Mouse (Mus musculus) midbrain, embryonic 15.5 days (tissue): ENCODE measurements around the gene Mrm3. TPM values are rescaled to one million over a fixed set of nuclear protein-coding genes. Genes with fewer than 3 reads are reported as not detected.
A peak's percentile ranks its signal among the peaks of the same experiment; 100 is the strongest.
"Not testable (repeated sequence)": the region's sequence is repeated elsewhere in the genome, so short reads cannot be mapped to it uniquely, and the experiment has no call there.

Experiments
- ATAC-seq: fragments of 200-750 bp; cut with Nextera tagmentation; replicated peaks from 2 replicates; pipeline ENCODE4 v1.8.0; 2017; ENCODE audit warnings: moderate TSS enrichment
- H3K27ac ChIP-seq: fragments of 300-500 bp; sonication (generic); 2 replicates; pipeline ENCODE4 v1.5.1; 2015; ENCODE audit warnings: mild to moderate bottlenecking, inconsistent platforms
- H3K27me3 ChIP-seq: fragments of 300-500 bp; sonication (generic); replicated peaks from 2 replicates; pipeline ENCODE4 v1.6.1; 2015; ENCODE audit warnings: inconsistent platforms
- H3K36me3 ChIP-seq: fragments of 300-500 bp; sonication (generic); replicated peaks from 2 replicates; pipeline ENCODE4 v1.6.1; 2015; ENCODE audit warnings: inconsistent platforms
- H3K4me1 ChIP-seq: fragments of 300-500 bp; sonication (generic); 2 replicates; pipeline ENCODE4 v1.6.1; 2015; ENCODE audit warnings: inconsistent platforms
- H3K4me2 ChIP-seq: fragments of 300-500 bp; sonication (generic); 2 replicates; pipeline ENCODE4 v1.6.1; 2015; ENCODE audit warnings: inconsistent platforms, mild to moderate bottlenecking, moderate library complexity
- H3K4me3 ChIP-seq: fragments of 300-500 bp; sonication (generic); 2 replicates; pipeline ENCODE4 v1.5.1; 2015; ENCODE audit warnings: mild to moderate bottlenecking, inconsistent platforms
- H3K9ac ChIP-seq: fragments of 300-500 bp; sonication (generic); 2 replicates; pipeline ENCODE4 v1.6.1; 2015; ENCODE audit warnings: mild to moderate bottlenecking, inconsistent platforms
- H3K9me3 ChIP-seq: fragments of 300-500 bp; sonication (generic); 2 replicates; pipeline ENCODE4 v1.6.1; 2016; ENCODE audit warnings: inconsistent platforms
- WGBS: fragments of 180-500 bp; shearing (Covaris S2); methylation state at CpG from one replicate; pipeline ENCODE4 v1.1.7; 2015; ENCODE audit warnings: mixed read lengths; 5-methylcytosine and 5-hydroxymethylcytosine counted together
- polyA plus RNA-seq: library from polyadenylated mRNA; unstranded; fragments of >200 nt; fragmentation: Nextera tagmentation; extraction: Ambion mirVana; gene quantifications from 2 replicates; pipeline ENCODE4 v1.2.1, GENCODE M21; 2015

The Mrm3 gene
- polyA plus RNA-seq: 25.8 and 27.0 TPM in 2 replicates

- under 1% methylated on average over 61 of the region's 61 CpGs for WGBS
These were observed at the start of gene Mrm3, which contains the start of gene Glod4 for GRCm38 (mm10) chr11:76242901-76243810. Mrm3 (plus strand) TSS chr11:76243715. Glod4 (minus strand) TSS chr11:76243725.

GRCm38 (mm10) chr11:76196275-76196976 lies 47.1 kb upstream of the Mrm3 start:
- Histone ChIP-seq H3K9me3 (no peaks in the 10 kb centered on the region), H3K4me1 (0 out of 2 replicates have a peak, but pooled peaks cover 4% of the 10 kb centered on the region), H3K4me2 (no peak overlapping the region), H3K4me3 (no peak overlapping the region), H3K9ac (no peak overlapping the region), H3K27me3 (no peaks in the 10 kb centered on the region), H3K36me3 (no peaks in the 10 kb centered on the region), H3K27ac (no peak overlapping the region)
- ATAC-seq: no peak
- WGBS: 60% methylated on average over 8 of the region's 8 CpGs

More at GRCm38 (mm10) chr11:76242901-76243810, at the start of gene Mrm3, which contains the start of gene Glod4:
- peak within 1 kb of the TSS; percentile 81 for H3K27ac ChIP-seq
- no peaks in the 10 kb centered on the region for H3K9me3 ChIP-seq
- peak within 1 kb of the TSS; percentile 75 for H3K4me3 ChIP-seq
- H3K27me3 ChIP-seq: no peaks in the 10 kb centered on the region
- no peaks in the 10 kb centered on the region; the same call in 1 of the 2 replicates for H3K36me3 ChIP-seq
- peaks cover 35% of the 10 kb centered on the region for H3K4me1 ChIP-seq
- ATAC-seq: peak; percentile 92
- H3K9ac ChIP-seq: peak within 1 kb of the TSS; percentile 81
- H3K4me2 ChIP-seq: peak within 1 kb of the TSS; percentile 74

GRCm38 (mm10) chr11:76196977-76197469 lies 46.5 kb upstream of the Mrm3 start:
- Histone ChIP-seq H3K4me3 (no peak overlapping the region), H3K9ac (no peak overlapping the region)
- WGBS: 43% methylated on average over 8 of the region's 8 CpGs

GRCm38 (mm10) chr11:76201761-76202674 lies 41.5 kb upstream of the Mrm3 start:
- Histone ChIP-seq H3K4me1 (peaks cover 14% of the 10 kb centered on the region), H3K36me3 (no peaks in the 10 kb centered on the region), H3K4me2 (peak overlapping the region; percentile 61), H3K27ac (peak overlapping the region; percentile 81), H3K9me3 (no peaks in the 10 kb centered on the region), H3K4me3 (peak overlapping the region; percentile 59), H3K9ac (peak overlapping the region; percentile 73), H3K27me3 (no peaks in the 10 kb centered on the region)
- under 1% methylated on average over 62 of the region's 90 CpGs for WGBS
- peak; percentile 98 for ATAC-seq

More at GRCm38 (mm10) chr11:76196977-76197469, 46.5 kb upstream of the Mrm3 start:
- Histone ChIP-seq H3K36me3 (no peaks in the 10 kb centered on the region), H3K27ac (no peak overlapping the region), H3K9me3 (no peaks in the 10 kb centered on the region), H3K4me1 (0 out of 2 replicates have a peak, but pooled peaks cover 5% of the 10 kb centered on the region), H3K27me3 (no peaks in the 10 kb centered on the region), H3K4me2 (no peak overlapping the region)
- ATAC-seq: no peak

GRCm38 (mm10) chr11:76206793-76207192 lies 36.7 kb upstream of the Mrm3 start:
- ATAC-seq: no peak
- no peaks in the 10 kb centered on the region for H3K27me3 ChIP-seq
- H3K36me3 ChIP-seq: peaks cover 19% of the 10 kb centered on the region; the same call in 1 of the 2 replicates
- H3K9me3 ChIP-seq: no peaks in the 10 kb centered on the region
- H3K27ac ChIP-seq: no peak overlapping the region
- no peak overlapping the region for H3K4me3 ChIP-seq
- H3K9ac ChIP-seq: no peak overlapping the region
- no peak overlapping the region for H3K4me2 ChIP-seq
- 85% methylated on average over 5 of the region's 5 CpGs for WGBS
- H3K4me1 ChIP-seq: peaks cover 10% of the 10 kb centered on the region

GRCm38 (mm10) chr11:76210228-76210985 lies 33.1 kb upstream of the Mrm3 start:
- no peaks in the 10 kb centered on the region for H3K4me1 ChIP-seq
- H3K27ac ChIP-seq: no peak overlapping the region
- ATAC-seq: no peak
- H3K36me3 ChIP-seq: peaks cover 29% of the 10 kb centered on the region
- no peaks in the 10 kb centered on the region for H3K9me3 ChIP-seq
- no peaks in the 10 kb centered on the region for H3K27me3 ChIP-seq
- no peak overlapping the region for H3K4me3 ChIP-seq
- H3K4me2 ChIP-seq: no peak overlapping the region
- no peak overlapping the region for H3K9ac ChIP-seq
- 90% methylated on average over 13 of the region's 13 CpGs for WGBS

- not testable (repeated sequence) for ATAC-seq, H3K27me3 ChIP-seq, H3K4me1 ChIP-seq, H3K9ac ChIP-seq, H3K4me2 ChIP-seq, H3K9me3 ChIP-seq, H3K4me3 ChIP-seq, H3K27ac ChIP-seq
- 96% methylated on average over 6 of the region's 6 CpGs for WGBS
- peaks cover 29% of the 10 kb centered on the region for H3K36me3 ChIP-seq
These were observed 31.9 kb upstream of the Mrm3 start for GRCm38 (mm10) chr11:76211595-76211994.

- H3K4me2 ChIP-seq: no peak overlapping the region
- H3K9ac ChIP-seq: no peak overlapping the region
- H3K36me3 ChIP-seq: peaks cover 16% of the 10 kb centered on the region
- H3K27me3 ChIP-seq: no peaks in the 10 kb centered on the region
- peaks cover 10% of the 10 kb centered on the region for H3K4me1 ChIP-seq
- no peak overlapping the region for H3K4me3 ChIP-seq
- H3K9me3 ChIP-seq: no peaks in the 10 kb centered on the region
- no peak overlapping the region for H3K27ac ChIP-seq
- WGBS: 25% methylated on average over 5 of the region's 5 CpGs
- no peak for ATAC-seq
These were observed 29.7 kb upstream of the Mrm3 start for GRCm38 (mm10) chr11:76213841-76214240.

GRCm38 (mm10) chr11:76215011-76215410 lies 28.5 kb upstream of the Mrm3 start:
- ATAC-seq: no peak
- Histone ChIP-seq H3K9ac (no peak overlapping the region), H3K9me3 (no peaks in the 10 kb centered on the region), H3K36me3 (peaks cover 13% of the 10 kb centered on the region), H3K4me3 (no peak overlapping the region), H3K4me1 (peaks cover 10% of the 10 kb centered on the region), H3K4me2 (no peak overlapping the region), H3K27ac (no peak overlapping the region), H3K27me3 (no peaks in the 10 kb centered on the region)
- 82% methylated on average over 2 of the region's 2 CpGs for WGBS

GRCm38 (mm10) chr11:76216049-76216540 lies 27.4 kb upstream of the Mrm3 start:
- Histone ChIP-seq H3K27ac (no peak overlapping the region), H3K27me3 (no peaks in the 10 kb centered on the region), H3K9ac (no peak overlapping the region), H3K4me1 (peaks cover 10% of the 10 kb centered on the region), H3K4me3 (peak overlapping the region; percentile 89; the same call in 1 of the 2 replicates), H3K36me3 (peaks cover 14% of the 10 kb centered on the region), H3K9me3 (no peaks in the 10 kb centered on the region), H3K4me2 (peak overlapping the region; percentile 65)
- 97% methylated on average over 5 of the region's 5 CpGs for WGBS
- no peak for ATAC-seq
